Mouse (Mus musculus) C2C12 (cell line): ENCODE results near the gene Il31ra. TPM values are rescaled to one million over a fixed set of nuclear protein-coding genes. Genes with fewer than 3 reads are reported as not detected.
"Not testable (repeated sequence)": the region's sequence is repeated elsewhere in the genome, so short reads cannot be mapped to it uniquely, and the experiment has no call there.

Source experiments
- H3K27me3 ChIP-seq: one replicate; pipeline ENCODE4 v1.6.1; 2011; ENCODE audit not compliant: control insufficient read depth, insufficient read depth, insufficient read length
- H3K36me3 ChIP-seq: one replicate; pipeline ENCODE4 v1.6.1; 2011; ENCODE audit not compliant: control insufficient read depth, insufficient read depth
- H3K4me3 ChIP-seq: one replicate; pipeline ENCODE4 v1.5.1; 2011; ENCODE audit warnings: mild to moderate bottlenecking, control low read depth; ENCODE audit not compliant: poor library complexity, insufficient read depth, severe bottlenecking
- H3K79me2 ChIP-seq: one replicate; pipeline ENCODE4 v1.6.1; 2011; ENCODE audit not compliant: control insufficient read depth, insufficient read depth
- H3K79me3 ChIP-seq: one replicate; pipeline ENCODE4 v1.6.1; 2011; ENCODE audit warnings: low read depth, control low read depth
- H3ac ChIP-seq: one replicate; pipeline ENCODE3; 2011; ENCODE audit warnings: low read depth; ENCODE audit not compliant: control insufficient read depth, insufficient read length
- CEBPB ChIP-seq: IDR thresholded peaks from one replicate; pipeline ENCODE4 v1.6.1; 2011; ENCODE audit warnings: low read depth, mild to moderate bottlenecking, control low read depth, moderate library complexity
- CTCF ChIP-seq: IDR thresholded peaks from one replicate; pipeline ENCODE4 v1.5.1; 2011; ENCODE audit not compliant: control insufficient read depth, insufficient read depth, insufficient read length
- FOSL1 ChIP-seq: IDR thresholded peaks from one replicate; pipeline ENCODE4 v1.8.0; 2011; ENCODE audit warnings: mild to moderate bottlenecking, low read length; ENCODE audit not compliant: poor library complexity, insufficient read depth, severe bottlenecking
- MAX ChIP-seq: IDR thresholded peaks from one replicate; pipeline ENCODE4 v1.6.1; 2011; ENCODE audit warnings: mild to moderate bottlenecking, control low read depth
- MYOD1 ChIP-seq: IDR thresholded peaks from one replicate; pipeline ENCODE4 v1.6.1; 2011; ENCODE audit warnings: low read depth; ENCODE audit not compliant: control insufficient read depth, insufficient read length
- MYOG ChIP-seq: IDR thresholded peaks from one replicate; pipeline ENCODE4 v1.6.1; 2011; ENCODE audit not compliant: control insufficient read depth, insufficient read length; ENCODE audit errors: extremely low read depth
- USF1 ChIP-seq: IDR thresholded peaks from one replicate; pipeline ENCODE4 v1.6.1; 2011; ENCODE audit warnings: low read depth, mild to moderate bottlenecking, control low read depth, moderate library complexity
- polyA plus RNA-seq: library from polyadenylated mRNA; unstranded; fragments of >200 nt; fragmentation: generic; extraction: Trizol; gene quantifications from one replicate; pipeline ENCODE4 v1.2.1, GENCODE M21; 2012; ENCODE audit warnings: missing spikeins

Il31ra gene
- polyA plus RNA-seq, 1 experiment: not detected

DNA sequence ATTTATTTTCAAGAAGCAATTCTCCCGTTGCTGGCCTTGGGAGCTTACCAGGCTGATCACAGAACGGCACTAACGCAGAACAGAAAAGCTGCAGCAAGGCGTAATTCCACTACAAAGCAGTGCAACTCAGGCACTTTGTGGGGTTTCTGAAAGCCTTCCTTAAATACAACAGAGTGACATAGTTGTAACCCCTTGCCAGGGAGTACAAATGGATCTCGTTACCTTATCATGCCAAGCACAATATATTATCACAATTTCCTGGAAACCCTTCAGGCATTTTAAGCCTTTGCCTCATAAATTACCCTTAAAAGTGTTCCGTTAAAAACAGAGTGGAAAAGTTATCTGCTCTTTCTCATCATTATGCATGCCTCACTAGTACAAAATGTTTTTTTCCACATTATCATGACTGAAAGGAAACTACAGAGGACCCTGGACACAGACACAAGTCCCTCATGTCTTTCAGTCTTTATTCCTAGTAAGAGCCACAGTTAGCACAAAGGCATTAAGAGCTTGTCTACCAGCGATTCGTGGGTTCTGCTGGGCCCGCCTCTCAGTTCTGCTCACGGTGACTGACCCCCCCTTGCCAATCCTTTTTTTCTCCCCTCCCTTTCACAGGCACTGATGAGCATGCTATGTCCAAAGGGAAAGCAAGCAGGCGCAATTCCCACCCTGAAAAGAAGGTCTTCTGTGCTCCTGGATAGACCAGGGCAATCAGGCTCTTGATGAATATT is 13.4 kb downstream of the Il31ra start:
- H3K36me3 ChIP-seq: no peaks in the 10 kb centered on the region
- no peaks in the 10 kb centered on the region for H3K79me3 ChIP-seq
- peaks cover 16% of the 10 kb centered on the region for H3K27me3 ChIP-seq
- H3K4me3 ChIP-seq: no peak overlapping the region
- TF ChIP-seq MYOG: no peak
- TF ChIP-seq CTCF: no peak
- no peak for TF ChIP-seq FOSL1
- TF ChIP-seq MYOD1: no peak
- H3ac ChIP-seq: no peak overlapping the region
- no peaks in the 10 kb centered on the region for H3K79me2 ChIP-seq

DNA sequence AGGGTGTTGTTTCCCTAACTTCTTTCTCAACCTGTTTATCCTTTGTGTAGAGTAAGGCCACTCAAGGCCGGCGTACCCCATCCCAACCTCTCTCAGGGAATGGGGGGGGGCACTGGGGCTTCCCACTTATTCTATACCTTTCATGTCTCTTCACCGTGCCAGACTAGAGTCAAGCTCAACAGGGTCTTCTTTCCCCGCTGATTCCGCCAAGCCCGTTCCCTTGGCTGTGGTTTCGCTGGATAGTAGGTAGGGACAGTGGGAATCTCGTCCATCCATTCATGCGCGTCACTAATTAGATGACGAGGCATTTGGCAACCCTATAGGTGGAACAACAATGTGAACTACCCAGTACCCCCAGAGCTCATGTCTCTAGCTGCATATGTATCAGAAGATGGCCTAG is 16.1 kb downstream of the Il31ra start:
- TF ChIP-seq MAX: peak; percentile 33
- not testable (repeated sequence) for H3ac ChIP-seq, H3K79me2 ChIP-seq

DNA sequence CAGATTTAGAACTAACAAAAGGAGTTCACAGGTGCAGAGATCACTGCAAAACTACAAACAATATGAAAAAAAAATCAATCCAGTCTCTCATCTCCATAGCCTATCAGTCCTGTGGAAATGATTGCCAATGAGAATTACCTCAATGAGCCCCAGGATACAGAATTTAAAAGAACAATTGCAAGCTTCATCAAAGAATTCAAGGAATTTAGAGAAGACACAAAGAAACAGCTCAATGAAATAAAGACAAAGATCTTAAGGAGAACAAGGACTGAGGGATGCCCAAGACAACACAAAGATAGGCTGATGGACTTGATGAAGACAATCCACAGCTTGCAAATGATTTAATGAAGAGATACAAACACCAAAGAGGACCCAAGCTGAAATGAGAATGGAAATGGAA is 20.4 kb downstream of the Il31ra start:
- TF ChIP-seq USF1: no peak
- no peak for TF ChIP-seq MYOD1
- TF ChIP-seq MAX: no peak
- TF ChIP-seq CTCF: no peak
- TF ChIP-seq MYOG: no peak
- no peak for TF ChIP-seq FOSL1
- TF ChIP-seq CEBPB: no peak

More for the DNA sequence above, 16.1 kb downstream of the Il31ra start:
- H3K36me3 ChIP-seq, H3K79me3 ChIP-seq, H3K4me3 ChIP-seq: not testable (repeated sequence)
- H3K27me3 ChIP-seq: peaks cover 16% of the 10 kb centered on the region

DNA sequence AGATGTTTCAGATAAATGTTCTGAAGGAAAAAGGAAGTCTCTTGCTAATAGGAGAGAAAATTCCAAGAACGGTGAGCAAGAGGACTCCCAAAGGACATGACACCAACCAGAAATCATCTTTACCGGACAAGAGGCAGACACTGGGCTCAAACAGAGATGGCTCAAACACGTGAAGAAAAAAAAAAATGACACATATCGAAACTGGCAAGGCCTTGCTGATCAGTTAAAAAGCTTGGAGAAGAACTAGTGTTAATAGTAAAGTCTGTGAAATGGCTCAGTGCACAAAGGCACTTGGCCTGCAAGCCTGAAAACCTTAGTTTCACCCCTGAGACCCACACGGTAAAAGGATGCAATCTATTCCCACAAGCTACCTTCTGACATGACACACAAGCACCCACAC is 23.4 kb downstream of the Il31ra start:
- Histone ChIP-seq H3K27me3 (peaks cover 15% of the 10 kb centered on the region), H3ac (no peak overlapping the region), H3K36me3 (no peaks in the 10 kb centered on the region), H3K79me3 (no peaks in the 10 kb centered on the region), H3K4me3 (no peak overlapping the region), H3K79me2 (no peaks in the 10 kb centered on the region)
- no peak for TF ChIP-seq MYOD1
- no peak for TF ChIP-seq CTCF
- TF ChIP-seq MYOG: no peak
- TF ChIP-seq USF1: no peak
- no peak for TF ChIP-seq CEBPB
- no peak for TF ChIP-seq MAX
- no peak for TF ChIP-seq FOSL1

More for the DNA sequence above, 20.4 kb downstream of the Il31ra start:
- Histone ChIP-seq H3K4me3 (no peak overlapping the region), H3K27me3 (peaks cover 13% of the 10 kb centered on the region), H3K36me3 (no peaks in the 10 kb centered on the region), H3K79me2 (no peaks in the 10 kb centered on the region), H3K79me3 (no peaks in the 10 kb centered on the region), H3ac (no peak overlapping the region)

DNA sequence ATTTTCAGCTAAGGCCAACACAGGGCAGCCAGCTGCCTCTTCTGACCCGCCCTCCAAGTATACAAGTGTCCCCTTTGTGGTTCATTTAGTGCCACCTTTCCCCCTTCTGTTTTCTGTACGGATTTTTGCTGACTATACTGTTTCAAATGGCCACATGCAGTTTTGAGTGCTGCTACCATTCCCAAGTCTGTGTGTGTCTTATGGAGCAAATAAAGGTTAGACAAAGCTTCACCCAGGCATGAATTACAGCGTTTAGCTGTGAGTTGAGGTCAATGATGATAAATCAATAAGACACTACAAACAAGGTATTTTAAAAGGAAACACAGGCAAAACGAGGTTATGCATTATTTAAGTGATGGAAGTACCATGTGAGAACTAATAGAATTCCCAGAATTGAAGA is 24.6 kb downstream of the Il31ra start:
- no peaks in the 10 kb centered on the region for H3K36me3 ChIP-seq
- no peak overlapping the region for H3K4me3 ChIP-seq
- no peaks in the 10 kb centered on the region for H3K79me2 ChIP-seq
- TF ChIP-seq CEBPB (no peak), MAX (no peak), CTCF (no peak), MYOD1 (no peak), FOSL1 (no peak), USF1 (no peak), MYOG (no peak)
- H3ac ChIP-seq: no peak overlapping the region
- H3K27me3 ChIP-seq: peaks cover 20% of the 10 kb centered on the region
- no peaks in the 10 kb centered on the region for H3K79me3 ChIP-seq

DNA sequence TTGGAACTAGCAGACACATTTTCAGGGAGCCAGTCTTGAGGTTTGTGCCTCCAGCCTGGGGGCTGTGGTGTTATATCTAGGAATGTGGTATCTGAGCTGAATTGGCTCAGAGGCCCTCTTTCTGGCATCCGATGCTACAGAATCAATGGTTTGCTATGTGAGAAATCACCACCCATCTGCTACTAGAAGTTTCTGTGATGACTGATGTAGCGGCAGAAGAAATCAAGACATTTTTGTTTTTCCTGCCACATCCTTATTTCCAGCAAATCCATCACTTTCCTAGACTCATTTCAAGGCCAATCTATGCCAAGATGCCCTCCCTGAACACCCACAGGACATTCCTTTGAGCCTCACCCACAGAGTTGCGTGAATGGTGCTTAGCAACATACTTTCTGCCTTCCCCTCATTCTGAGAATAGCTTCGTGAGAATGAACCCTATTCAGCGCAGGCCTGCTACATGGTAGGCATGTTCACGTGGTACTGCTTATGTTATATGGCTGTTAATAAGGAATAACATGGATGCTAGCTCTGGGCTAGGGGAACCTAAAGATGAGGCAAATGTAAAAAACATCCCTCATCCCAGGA is 33.5 kb downstream of the Il31ra start:
- no peaks in the 10 kb centered on the region for H3K79me3 ChIP-seq
- H3K79me2 ChIP-seq: no peaks in the 10 kb centered on the region
- H3K4me3 ChIP-seq: no peak overlapping the region
- no peaks in the 10 kb centered on the region for H3K36me3 ChIP-seq
- peaks cover 10% of the 10 kb centered on the region for H3K27me3 ChIP-seq
- H3ac ChIP-seq: no peak overlapping the region
- TF ChIP-seq MAX (no peak), MYOD1 (no peak), FOSL1 (no peak), CTCF (no peak), MYOG (no peak), USF1 (no peak), CEBPB (no peak)
